Comparison of ENCODE assay signal across 30 mouse cellular contexts in genomic region chr15:84651481-84651880, GRCm38 (mm10).
"Had no signal": no experiment of that assay in that cellular context is flagged by ENCODE, and none has a peak within 500 bp of the region (broad histone marks: within the 10 kb centered on the region; RNA-seq: fewer than 3 reads in every experiment).

No protein-coding gene starts in this region.

- DNase-seq: heart, adult 2 months; heart, postnatal 10 days; heart, postnatal 14 days; heart, postnatal 36 days; heart, postnatal 4 days; kidney, adult 11 months; kidney, adult 18-20 months; kidney, postnatal 14 days; kidney, postnatal 4 days; layer of hippocampus, adult 9-11 months; layer of hippocampus, postnatal 36 days had no signal

- H3K36me3 ChIP-seq: heart, embryonic 10.5 days; heart, embryonic 12.5 days; heart, embryonic 13.5 days; heart, embryonic 15.5 days; hindbrain, embryonic 10.5 days; hindbrain, embryonic 12.5 days; hindbrain, embryonic 13.5 days; hindbrain, embryonic 15.5 days; intestine, embryonic 15.5 days had no signal

- H3K9me3 ChIP-seq: heart, embryonic 15.5 days; hindbrain, embryonic 15.5 days; intestine, embryonic 15.5 days had no signal

- H3K27me3 ChIP-seq: heart, embryonic 12.5 days; heart, embryonic 13.5 days; heart, embryonic 15.5 days; hindbrain, embryonic 12.5 days; hindbrain, embryonic 13.5 days; hindbrain, embryonic 15.5 days; intestine, embryonic 15.5 days had no signal

- H3K27ac ChIP-seq: heart, adult 2 months; heart, embryonic 10.5 days; heart, embryonic 13.5 days; heart, embryonic 15.5 days; hindbrain, embryonic 10.5 days; hindbrain, embryonic 12.5 days; hindbrain, embryonic 13.5 days; hindbrain, embryonic 14.5 days; hindbrain, embryonic 15.5 days; hindbrain, postnatal 0 days; intestine, embryonic 15.5 days; kidney, postnatal 0 days; layer of hippocampus, adult 2 months; left cerebral cortex, adult 2 months had no signal

- H3K4me3 ChIP-seq: heart, adult 2 months; heart, embryonic 10.5 days; heart, embryonic 12.5 days; heart, embryonic 13.5 days; heart, embryonic 15.5 days; hindbrain, embryonic 10.5 days; hindbrain, embryonic 12.5 days; hindbrain, embryonic 13.5 days; hindbrain, embryonic 15.5 days; intestine, embryonic 15.5 days; layer of hippocampus, adult 2 months; left cerebral cortex, adult 2 months had no signal

- H3K9ac ChIP-seq: heart, embryonic 12.5 days; heart, embryonic 13.5 days; heart, embryonic 15.5 days; hindbrain, embryonic 12.5 days; hindbrain, embryonic 13.5 days; hindbrain, embryonic 14.5 days; hindbrain, embryonic 15.5 days; intestine, embryonic 15.5 days had no signal

- ATAC-seq: hindbrain, embryonic 16.5 days; hindbrain, postnatal 0 days; inflammation-experienced regulatory T-cells, adult 6 months; intestine, embryonic 15.5 days; intestine, embryonic 16.5 days; intestine, postnatal 0 days had no signal

- H3K4me2 ChIP-seq: heart, embryonic 11.5 days; heart, embryonic 12.5 days; heart, embryonic 13.5 days; heart, embryonic 15.5 days; hindbrain, embryonic 12.5 days; hindbrain, embryonic 13.5 days; hindbrain, embryonic 14.5 days; hindbrain, embryonic 15.5 days; intestine, embryonic 15.5 days had no signal
